Mouse (Mus musculus) testis, adult 2 months (tissue): ENCODE data around the gene Ube2o. TPM values are rescaled to one million over a fixed set of nuclear protein-coding genes. Genes with fewer than 3 reads are reported as not detected.

Experiments
- H3K27ac ChIP-seq: fragments of 200-500 bp; 2 replicates; pipeline ENCODE4 v1.5.1; 2012; ENCODE audit warnings: low read depth, low read length; ENCODE audit not compliant: control insufficient read depth, insufficient read depth
- H3K27me3 ChIP-seq: fragments of 200-500 bp; 2 replicates; pipeline ENCODE4 v1.6.1; 2012; ENCODE audit warnings: mild to moderate bottlenecking, low read length, moderate library complexity; ENCODE audit not compliant: control insufficient read depth, insufficient read depth
- H3K36me3 ChIP-seq: fragments of 200-500 bp; 2 replicates; pipeline ENCODE4 v1.6.1; 2012; ENCODE audit warnings: mild to moderate bottlenecking, low read length; ENCODE audit not compliant: control insufficient read depth, insufficient read depth
- H3K4me1 ChIP-seq: fragments of 200-500 bp; 2 replicates; pipeline ENCODE4 v1.6.1; 2012; ENCODE audit warnings: low read length; ENCODE audit not compliant: control insufficient read depth, insufficient read depth
- H3K4me3 ChIP-seq: fragments of 200-500 bp; 2 replicates; pipeline ENCODE4 v1.5.1; 2012; ENCODE audit warnings: low read depth, mild to moderate bottlenecking, low read length, moderate library complexity, mixed read lengths; ENCODE audit not compliant: control insufficient read depth
- CTCF ChIP-seq: fragments of 200-500 bp; IDR thresholded peaks from 2 replicates; pipeline ENCODE4 v1.5.1; 2012; ENCODE audit warnings: low read depth, mild to moderate bottlenecking, inconsistent platforms, low read length, moderate library complexity; ENCODE audit not compliant: control insufficient read depth, insufficient read depth, insufficient replicate concordance
- POLR2A ChIP-seq: fragments of 200-500 bp; IDR thresholded peaks from 2 replicates; pipeline ENCODE4 v1.6.1; 2012; ENCODE audit warnings: low read depth, mild to moderate bottlenecking, inconsistent platforms, low read length, moderate library complexity; ENCODE audit not compliant: control insufficient read depth
- polyA plus RNA-seq: library from polyadenylated mRNA; depleted of rRNA; stranded (reverse); fragments of >200 nt; gene quantifications from 2 replicates; pipeline ENCODE4 v1.2.3, GENCODE M21; 2012

Ube2o gene
- polyA plus RNA-seq, 1 experiment: 31.6 TPM

DNA sequence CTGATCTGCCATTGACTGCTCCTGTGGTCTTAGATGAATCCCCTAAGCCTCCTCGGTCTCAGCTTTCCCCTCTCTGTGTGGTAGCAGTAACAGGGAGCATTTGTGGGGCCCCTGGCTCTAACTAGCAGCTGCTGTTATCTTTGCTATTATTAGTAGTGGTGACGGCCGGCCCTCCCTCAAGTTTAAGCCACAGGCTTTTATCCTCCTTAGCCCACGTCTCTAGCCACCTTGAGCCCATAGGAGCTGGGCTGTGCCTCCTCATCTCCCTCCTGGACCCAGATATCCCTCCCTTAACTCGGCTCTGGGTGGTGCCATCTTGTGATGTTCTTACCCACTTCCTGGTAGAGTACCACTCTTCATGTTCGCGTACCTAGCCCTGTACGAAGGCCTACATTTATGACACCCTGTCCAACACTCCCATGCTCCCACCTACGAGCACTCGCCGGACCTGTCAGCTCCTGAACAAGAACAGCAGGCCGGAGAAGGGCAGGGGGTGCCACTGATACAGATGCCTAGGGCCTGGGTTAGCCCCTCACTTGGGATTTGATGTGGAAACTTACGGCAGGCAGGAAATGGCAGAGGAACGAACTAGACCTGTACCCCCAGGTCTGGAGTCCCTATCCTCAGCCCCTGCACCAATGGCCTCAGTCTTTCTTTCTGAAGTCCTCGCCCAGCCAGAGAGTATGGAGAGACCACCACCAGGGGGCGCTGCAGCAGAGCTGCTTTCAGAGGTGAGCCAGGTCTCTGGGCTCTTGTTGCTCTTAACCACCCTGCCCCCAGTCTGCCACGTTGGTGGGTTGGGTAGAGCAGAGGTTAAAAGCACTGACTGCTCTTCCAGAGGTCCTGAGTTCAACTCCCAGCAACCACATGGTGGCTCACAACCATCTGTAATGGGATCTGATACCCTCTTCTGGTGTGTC is 44.1 kb upstream of the Ube2o start:
- TF ChIP-seq POLR2A: no peak
- peak; percentile 87 for TF ChIP-seq CTCF
- H3K4me1 ChIP-seq: peaks cover 18% of the 10 kb centered on the region
- no peak overlapping the region for H3K4me3 ChIP-seq
- no peaks in the 10 kb centered on the region for H3K36me3 ChIP-seq
- H3K27ac ChIP-seq: no peak overlapping the region
- no peaks in the 10 kb centered on the region for H3K27me3 ChIP-seq

DNA sequence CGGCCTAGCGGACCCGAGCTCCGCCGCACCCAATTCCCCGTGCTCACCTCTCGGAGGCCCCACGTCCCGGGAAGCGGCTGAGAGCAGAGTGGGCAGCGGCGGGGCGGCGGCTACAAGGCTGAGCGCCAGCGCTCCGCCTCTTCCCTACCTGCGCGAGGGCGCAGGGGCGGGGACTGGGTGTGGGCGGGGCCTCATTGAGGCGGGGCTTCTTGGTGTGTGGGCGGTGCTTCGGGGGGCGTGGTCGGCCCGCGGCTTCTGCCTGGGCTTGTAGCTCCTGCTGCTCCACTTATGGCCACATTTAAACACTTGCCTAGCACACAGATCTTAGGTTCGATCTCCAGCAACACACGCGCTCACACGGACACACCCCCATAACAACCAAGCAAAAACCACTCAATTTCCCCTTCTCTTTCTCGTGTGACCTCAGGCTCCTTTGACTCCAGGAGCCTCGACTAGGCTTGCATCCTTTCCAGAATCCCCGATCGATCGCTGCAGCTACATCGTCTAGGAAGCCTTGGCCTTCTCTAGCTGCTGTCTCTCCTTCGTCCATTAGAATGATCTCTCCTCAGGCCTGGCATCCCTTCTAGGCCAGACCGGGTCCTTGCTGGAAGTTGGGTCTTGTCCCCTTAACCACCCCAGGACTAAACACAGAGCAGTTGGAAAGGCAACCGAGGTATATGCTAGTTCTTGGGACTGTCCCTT is 43.0 kb upstream of the Ube2o start:
- H3K27me3 ChIP-seq: no peaks in the 10 kb centered on the region
- H3K4me1 ChIP-seq: peaks cover 18% of the 10 kb centered on the region
- peak overlapping the region; percentile 50 for H3K4me3 ChIP-seq
- H3K36me3 ChIP-seq: no peaks in the 10 kb centered on the region
- 0 out of 2 replicates have a peak overlapping the region, but pooled peaks have one; percentile 2 for H3K27ac ChIP-seq
- TF ChIP-seq CTCF: no peak
- no peak for TF ChIP-seq POLR2A

- no peak overlapping the region for H3K27ac ChIP-seq
- H3K4me1 ChIP-seq: peaks cover 15% of the 10 kb centered on the region
- H3K27me3 ChIP-seq: no peaks in the 10 kb centered on the region
- H3K4me3 ChIP-seq: peak overlapping the region; percentile 50
- no peaks in the 10 kb centered on the region for H3K36me3 ChIP-seq
- TF ChIP-seq POLR2A: no peak
- no peak for TF ChIP-seq CTCF
Measured at GRCm38 (mm10) chr11:116623281-116624124, 42.3 kb upstream of the Ube2o start.

GRCm38 (mm10) chr11:116621258-116621704 is 40.0 kb upstream of the Ube2o start:
- H3K27ac ChIP-seq: peak overlapping the region; percentile 12; the same call in 1 of the 2 replicates
- TF ChIP-seq CTCF (no peak), POLR2A (no peak)
- H3K36me3 ChIP-seq: no peaks in the 10 kb centered on the region
- no peaks in the 10 kb centered on the region for H3K27me3 ChIP-seq
- H3K4me3 ChIP-seq: no peak overlapping the region
- peaks cover 13% of the 10 kb centered on the region for H3K4me1 ChIP-seq

DNA sequence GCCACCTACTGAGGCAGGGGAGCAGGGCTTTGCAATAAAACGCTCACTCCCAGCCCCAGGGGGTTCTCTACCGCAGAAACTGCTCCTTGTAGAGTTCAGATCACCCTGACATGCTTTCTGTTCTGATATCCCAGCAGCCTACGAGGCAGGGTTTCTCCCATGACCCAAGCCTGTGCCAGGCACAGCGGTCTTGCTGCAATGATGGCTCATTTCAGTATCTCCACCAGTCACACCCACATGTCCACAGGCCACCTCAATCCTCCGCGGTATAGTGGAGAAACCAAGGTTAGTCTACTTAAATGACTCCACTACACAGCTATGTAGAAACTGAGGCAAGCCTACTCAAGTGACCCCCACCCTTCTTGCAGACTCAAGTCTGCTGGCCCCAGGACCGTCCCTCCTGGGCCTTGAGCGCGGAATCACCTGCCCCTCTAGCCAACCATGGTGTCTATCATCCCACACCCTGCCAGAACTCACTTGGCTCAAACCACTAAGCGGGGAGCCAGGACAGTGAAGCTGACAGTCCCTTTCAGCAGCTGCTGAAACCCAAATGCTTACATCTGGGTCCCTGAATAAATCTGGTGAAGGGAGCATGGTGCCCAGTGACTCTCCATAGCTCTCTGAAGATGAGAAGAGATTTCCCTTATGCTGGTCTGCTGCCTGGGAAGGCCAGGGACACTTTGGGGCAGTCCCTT is 39.5 kb upstream of the Ube2o start:
- Histone ChIP-seq H3K36me3 (no peaks in the 10 kb centered on the region), H3K4me3 (no peak overlapping the region), H3K27ac (no peak overlapping the region), H3K27me3 (no peaks in the 10 kb centered on the region), H3K4me1 (peaks cover 13% of the 10 kb centered on the region)
- TF ChIP-seq POLR2A: no peak
- no peak for TF ChIP-seq CTCF

GRCm38 (mm10) chr11:116620073-116620472 is 38.8 kb upstream of the Ube2o start:
- H3K27me3 ChIP-seq: no peaks in the 10 kb centered on the region
- TF ChIP-seq CTCF (no peak), POLR2A (no peak)
- no peaks in the 10 kb centered on the region for H3K36me3 ChIP-seq
- peaks cover 13% of the 10 kb centered on the region for H3K4me1 ChIP-seq
- no peak overlapping the region for H3K27ac ChIP-seq
- no peak overlapping the region for H3K4me3 ChIP-seq
